Comparison of ENCODE assay signal across 27 mouse cellular contexts in the genomic region with DNA sequence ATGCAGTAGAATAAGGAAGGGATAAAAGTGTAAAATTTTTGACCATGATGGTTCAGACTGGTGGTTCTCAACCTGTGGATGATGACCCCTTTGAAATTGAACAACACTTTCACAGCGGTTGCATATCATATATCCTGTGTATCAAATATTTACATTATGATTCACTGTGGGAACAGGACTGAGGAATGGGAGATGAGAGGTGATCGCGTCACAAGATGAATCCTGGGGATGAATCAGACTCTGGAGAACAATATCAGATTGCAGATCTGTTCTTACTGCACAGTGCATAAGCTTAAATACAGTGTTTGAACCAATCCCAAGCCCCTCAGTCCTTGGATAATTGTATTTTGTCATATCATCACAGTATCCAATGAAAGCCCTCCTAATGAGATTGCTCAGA.
"Had no signal": no experiment of that assay in that cellular context is flagged by ENCODE, and none has a peak within 500 bp of the region (broad histone marks: within the 10 kb centered on the region; RNA-seq: fewer than 3 reads in every experiment).

No protein-coding gene starts in this region.

- DNase-seq: heart, postnatal 10 days; heart, postnatal 14 days; heart, postnatal 36 days; heart, postnatal 4 days; kidney, adult 11 months; kidney, adult 18-20 months; kidney, adult 2 months; kidney, adult 8-10 months; kidney, adult 9 months; kidney, postnatal 10 days; kidney, postnatal 14 days; kidney, postnatal 25 days; kidney, postnatal 36 days; kidney, postnatal 4 days; layer of hippocampus, adult 9-11 months; layer of hippocampus, postnatal 36 days had no signal

- H3K36me3 ChIP-seq: heart, embryonic 12.5 days; heart, embryonic 13.5 days; heart, embryonic 15.5 days; hindbrain, embryonic 10.5 days; hindbrain, embryonic 12.5 days; hindbrain, embryonic 13.5 days; hindbrain, embryonic 15.5 days; intestine, embryonic 15.5 days; kidney, embryonic 15.5 days had no signal

- H3K4me3 ChIP-seq: heart, embryonic 12.5 days; heart, embryonic 13.5 days; heart, embryonic 15.5 days; hindbrain, embryonic 10.5 days; hindbrain, embryonic 12.5 days; hindbrain, embryonic 13.5 days; hindbrain, embryonic 15.5 days; intestine, embryonic 15.5 days; kidney, embryonic 15.5 days; layer of hippocampus, adult 2 months; left cerebral cortex, adult 2 months had no signal

- H3K27me3 ChIP-seq: heart, embryonic 12.5 days; heart, embryonic 13.5 days; heart, embryonic 15.5 days; hindbrain, embryonic 12.5 days; hindbrain, embryonic 13.5 days; hindbrain, embryonic 15.5 days; intestine, embryonic 15.5 days; kidney, embryonic 15.5 days had no signal
